Mouse (Mus musculus) gastrocnemius, postnatal 4 days (tissue): ENCODE measurements around the gene Tmem268. TPM values are rescaled to one million over a fixed set of nuclear protein-coding genes. Genes with fewer than 3 reads are reported as not detected.

ENCODE experiments used
- DNase-seq, 2 experiments: peaks; one replicate each; pipeline ENCODE4 v3.0.0; 2021 to 2022; ENCODE audit warnings: low spot score in 2 of 2, mixed read lengths in 2 of 2
- long read RNA-seq, 2 experiments: library from polyadenylated mRNA; stranded (forward); transcript quantifications; one replicate each; pipeline ENCODE4 v2.0.0; 2021
- total RNA-seq, 2 experiments: library from RNA; stranded (reverse); gene quantifications; 2 replicates each; pipeline ENCODE4 v1.2.3; 2021

The Tmem268 gene
- total RNA-seq: 1 to 10 TPM; 7.0 TPM
- long read RNA-seq, experiment 1, partial matches to known transcripts: 1 of 14 reads
- long read RNA-seq, experiment 1, other reads (novel, unspliced or antisense): 9 of 14 reads
- long read RNA-seq, experiment 2, transcript Tmem268-201 (10 exons, 3,765 nt): major isoform, 5 of 15 reads
- long read RNA-seq, experiment 2, partial matches to known transcripts: 2 of 15 reads
- long read RNA-seq, experiment 2, other reads (novel, unspliced or antisense): 8 of 15 reads

DNA sequence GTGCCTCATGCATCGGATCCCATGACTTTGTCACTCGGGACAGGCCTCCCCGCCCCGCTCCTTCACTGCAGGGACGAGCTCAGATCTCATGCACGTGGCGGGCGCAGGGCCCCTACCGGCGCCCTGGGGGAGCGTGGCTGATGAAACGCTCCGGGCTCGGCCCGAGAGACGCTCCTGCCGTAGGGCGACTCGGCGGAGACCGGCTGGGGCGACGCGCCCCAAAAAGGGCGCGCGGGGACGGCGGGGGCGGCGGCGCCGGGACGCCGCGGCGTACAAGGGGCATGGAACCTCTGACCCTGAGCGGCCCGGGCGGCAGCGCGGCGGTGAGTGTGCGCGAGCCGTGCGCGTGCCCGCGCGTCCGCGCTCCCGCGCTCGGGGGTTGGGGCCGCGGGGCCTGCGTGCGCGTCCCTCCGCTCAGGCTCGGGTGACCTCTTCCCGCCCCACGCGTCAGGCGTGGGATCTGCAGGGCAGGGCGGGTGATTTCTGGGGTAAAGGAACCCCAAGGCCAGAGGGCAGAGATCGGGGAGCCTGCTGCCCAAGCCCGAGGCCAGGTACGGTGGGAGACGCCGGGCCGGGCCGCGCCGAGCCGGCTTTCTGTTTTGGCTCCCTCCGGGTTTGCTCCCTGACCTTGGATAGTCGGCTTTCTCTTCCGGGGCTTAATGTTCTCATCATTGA, at the start of gene Tmem268:
Tmem268 (plus strand) TSS at position 375 of the 675 bp plus-strand sequence.
- DNase-seq: peak; percentile 71 to 83

DNA sequence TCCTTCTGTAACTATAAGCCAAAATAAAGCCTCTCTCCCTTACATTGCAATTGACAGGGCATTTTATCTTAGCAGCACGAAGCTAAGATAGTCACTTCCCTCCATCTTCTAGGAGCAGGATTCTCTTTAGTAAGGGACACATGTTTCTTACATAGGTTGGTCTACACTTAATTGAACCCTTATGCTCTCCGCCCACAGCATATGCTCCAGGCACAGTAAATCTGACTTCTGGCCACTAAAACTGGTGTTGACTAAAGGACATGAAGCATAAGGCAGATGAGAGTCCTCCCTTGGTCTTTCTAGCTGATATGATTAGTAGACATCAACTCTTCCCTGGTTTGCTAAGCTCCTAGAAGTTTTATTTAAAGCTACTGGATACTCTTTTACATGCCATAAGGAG, 45.7 kb upstream of the Tmem268 start:
- DNase-seq: no peak

DNA sequence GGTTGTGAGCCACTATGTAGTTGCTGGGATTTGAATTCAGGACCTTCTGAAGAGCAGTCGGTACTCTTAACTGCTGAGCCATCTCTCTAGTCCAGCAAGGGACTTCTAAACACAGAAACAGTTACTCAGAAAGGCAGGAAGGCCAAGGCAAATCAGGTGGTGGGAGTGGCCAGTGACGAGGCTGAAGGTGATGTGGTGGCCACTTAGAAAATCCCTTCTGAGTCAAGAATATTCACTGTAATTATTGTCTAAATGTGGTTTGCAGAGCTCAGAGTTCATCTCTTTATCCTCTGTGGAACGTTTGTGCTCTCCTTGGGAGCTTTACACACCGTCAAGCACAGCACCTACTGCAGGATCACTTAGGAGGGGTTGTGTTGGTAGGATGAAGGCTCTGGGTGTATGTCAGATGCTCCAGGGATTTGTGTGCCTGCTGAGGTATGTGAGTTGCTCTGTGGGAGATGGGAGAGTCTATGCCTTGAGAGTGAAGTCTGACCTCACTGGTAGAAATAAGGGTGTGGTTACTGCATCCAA, 44.1 kb upstream of the Tmem268 start:
- no peak for DNase-seq

DNA sequence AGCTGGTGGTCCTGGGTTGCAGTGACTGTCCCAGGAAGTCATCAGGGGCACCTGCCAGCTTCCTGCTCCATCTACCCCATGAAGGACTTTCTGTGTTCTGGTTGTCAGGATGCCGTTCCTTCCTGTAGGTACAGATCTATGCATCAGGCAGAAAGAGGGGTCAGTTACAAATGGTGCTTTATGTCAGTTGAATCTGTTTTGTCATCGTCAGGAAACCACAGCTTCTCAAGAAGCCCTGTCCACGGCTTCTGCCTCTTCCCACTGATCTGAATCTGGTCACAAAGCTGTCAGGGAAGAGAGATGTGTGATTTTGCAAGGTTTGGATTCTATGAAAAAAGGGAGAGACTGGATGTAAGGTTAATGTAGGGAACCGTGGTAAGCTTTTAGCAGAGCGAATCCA, 43.6 kb upstream of the Tmem268 start:
- DNase-seq: no peak

DNA sequence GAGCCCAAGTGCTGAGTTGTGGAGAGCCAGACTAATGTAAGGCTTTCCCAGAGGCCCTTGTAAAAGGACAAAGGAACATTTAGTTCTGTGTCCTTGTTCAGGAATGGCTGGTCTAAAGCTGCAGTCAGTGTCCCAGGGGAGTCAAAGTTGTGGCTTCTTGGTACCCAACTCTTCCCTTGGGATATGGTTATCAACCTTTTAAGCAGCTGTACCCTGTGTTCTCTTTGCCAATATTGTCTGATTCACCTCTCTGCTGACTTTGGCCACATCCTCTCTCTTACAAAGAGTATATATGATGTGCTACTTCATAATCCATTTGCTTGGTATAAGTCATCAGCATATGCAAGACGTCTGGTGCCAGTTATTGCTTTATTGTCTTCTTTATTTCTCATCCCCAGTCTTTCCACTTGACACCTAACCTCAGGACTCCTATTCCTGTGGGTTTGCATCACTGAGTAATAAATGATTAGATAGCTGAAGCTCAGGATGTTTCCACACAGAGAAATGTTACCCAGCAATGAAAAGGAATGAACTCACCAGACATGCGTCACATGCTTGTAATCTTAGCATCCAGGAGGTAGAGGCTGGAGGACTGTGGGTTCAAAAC, 36.7 kb upstream of the Tmem268 start:
- DNase-seq: no peak

DNA sequence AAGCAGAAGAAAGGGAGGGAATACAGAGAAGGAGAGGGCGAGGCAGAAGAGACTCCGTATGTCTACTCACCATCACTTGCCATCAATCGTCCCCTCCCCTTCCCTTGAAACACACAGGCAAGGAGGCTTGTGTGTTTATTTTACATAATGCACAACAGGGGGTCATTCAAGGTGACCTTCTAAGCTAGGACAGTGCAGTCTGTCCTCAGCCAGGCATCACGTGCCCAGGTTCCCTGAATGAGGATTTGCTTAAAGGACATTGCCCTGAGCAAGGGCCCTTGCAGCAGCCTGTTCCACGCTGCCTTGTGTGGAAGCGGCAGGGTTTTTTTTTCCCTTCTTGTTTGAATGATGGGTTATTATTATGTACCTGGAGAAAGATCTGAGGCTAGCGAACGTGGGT, 33.1 kb upstream of the Tmem268 start:
- DNase-seq: no peak

DNA sequence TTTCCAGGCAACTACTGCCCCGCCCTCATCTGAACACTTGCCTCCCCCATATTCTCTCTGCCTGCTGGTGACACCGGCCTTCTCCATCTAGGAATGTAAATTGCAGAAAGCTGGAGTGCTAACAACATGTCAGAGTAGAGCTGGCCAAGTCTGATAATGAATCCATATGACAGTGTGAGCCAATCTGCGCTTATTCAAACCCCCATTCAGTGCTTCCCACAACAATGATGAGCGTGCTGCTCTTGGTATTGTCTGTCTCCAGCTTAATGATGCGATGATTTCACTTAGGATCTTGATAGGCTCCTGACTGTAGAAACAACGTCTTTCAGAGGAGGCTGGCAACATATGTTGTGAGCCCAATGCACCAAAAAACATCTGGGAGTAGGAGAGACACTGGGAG, 29.6 kb upstream of the Tmem268 start:
- DNase-seq: no peak

DNA sequence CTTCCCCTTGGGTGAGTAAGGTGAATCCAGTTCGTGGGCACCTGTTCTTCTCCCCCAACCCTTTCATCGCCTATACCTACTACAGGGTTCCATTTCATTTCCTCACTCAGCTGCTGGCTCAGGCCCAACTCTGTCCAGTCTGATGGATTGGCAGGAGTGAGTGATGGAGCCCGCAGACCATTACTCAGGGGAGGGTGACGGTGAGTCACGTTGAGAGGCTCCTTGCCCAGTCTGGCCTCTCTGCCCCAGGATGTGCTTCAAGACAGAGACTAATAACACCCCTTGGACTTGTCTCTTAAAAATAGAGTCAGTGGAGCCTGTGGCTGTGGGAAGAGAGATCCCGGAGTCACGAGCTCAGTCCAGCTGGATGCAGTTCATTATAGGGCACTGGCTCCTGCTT, 28.2 kb upstream of the Tmem268 start:
- no peak for DNase-seq

DNA sequence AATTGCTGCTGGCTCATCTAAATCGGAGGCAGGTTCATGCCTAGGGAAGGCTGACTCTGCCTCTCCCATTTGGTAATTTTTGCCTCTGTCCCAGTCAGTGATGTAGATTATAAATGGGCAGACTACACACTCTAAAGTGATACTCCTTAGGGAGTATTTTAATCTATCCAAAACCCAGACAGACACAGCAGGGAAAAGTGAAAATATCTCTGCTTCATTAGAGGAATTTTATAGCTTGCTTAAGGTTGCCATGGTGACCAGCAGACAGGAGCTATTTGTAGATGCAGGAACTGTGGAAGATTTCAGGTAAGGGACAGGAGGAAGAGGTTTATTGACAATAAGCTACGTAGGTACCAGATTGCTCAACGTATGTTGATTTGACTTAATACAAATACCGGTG, 21.0 kb upstream of the Tmem268 start:
- no peak for DNase-seq

DNA sequence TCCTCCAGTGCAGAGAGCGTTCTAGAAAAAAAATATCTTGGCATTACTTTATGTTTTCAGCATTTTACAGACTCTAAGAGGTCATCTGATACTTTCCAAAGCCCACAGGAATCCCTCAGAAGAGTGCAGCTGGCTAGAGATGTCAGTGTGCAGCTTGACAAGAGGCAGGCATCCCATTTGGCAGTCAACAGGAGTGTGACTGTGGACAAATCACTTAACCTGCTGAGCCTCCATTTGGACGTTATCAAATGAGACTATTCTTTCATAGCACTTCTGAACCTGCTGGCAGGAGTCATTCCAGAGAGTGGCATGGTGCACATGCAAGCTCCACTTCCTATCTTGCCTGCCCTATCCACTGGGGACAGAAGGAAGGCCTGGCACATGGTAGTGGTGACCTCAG, 16.4 kb upstream of the Tmem268 start:
- peak in 1 of 2 experiments; percentile 34 for DNase-seq

DNA sequence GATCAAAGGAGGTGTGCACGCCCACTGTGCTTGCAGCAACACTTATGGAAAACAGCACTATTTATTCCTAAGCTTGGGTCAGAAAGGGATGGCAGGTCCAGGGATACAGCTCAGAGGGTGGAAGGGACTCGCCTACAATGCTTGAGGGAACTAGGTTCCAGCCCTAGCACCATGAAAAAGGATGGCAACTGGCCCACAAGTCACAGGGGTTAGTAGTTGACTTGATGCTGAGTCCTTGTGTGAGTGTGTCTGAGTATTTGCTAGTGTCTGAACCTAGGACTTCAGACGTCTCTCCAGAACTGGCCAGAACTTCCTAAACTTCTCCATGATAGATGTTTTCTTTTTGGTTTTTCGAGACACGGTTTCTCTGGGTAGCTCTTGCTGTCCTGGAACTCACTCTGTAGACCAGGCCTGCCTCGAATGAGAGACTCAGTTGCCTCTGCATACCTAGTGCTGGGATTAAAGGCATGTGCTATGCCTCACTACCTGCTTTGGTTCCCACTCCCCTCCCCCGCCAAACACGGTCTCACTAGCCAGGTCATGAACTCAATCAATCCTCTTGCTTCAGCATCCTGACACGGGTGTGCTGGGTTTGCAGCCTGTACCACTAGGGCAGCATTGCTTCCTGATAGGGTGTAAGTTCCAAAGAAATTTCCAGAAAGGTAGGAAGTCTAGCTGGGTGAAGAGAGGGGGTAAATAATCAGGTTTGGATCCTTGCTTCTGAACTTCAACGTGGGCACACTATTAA, 14.7 kb upstream of the Tmem268 start:
- no peak for DNase-seq

DNA sequence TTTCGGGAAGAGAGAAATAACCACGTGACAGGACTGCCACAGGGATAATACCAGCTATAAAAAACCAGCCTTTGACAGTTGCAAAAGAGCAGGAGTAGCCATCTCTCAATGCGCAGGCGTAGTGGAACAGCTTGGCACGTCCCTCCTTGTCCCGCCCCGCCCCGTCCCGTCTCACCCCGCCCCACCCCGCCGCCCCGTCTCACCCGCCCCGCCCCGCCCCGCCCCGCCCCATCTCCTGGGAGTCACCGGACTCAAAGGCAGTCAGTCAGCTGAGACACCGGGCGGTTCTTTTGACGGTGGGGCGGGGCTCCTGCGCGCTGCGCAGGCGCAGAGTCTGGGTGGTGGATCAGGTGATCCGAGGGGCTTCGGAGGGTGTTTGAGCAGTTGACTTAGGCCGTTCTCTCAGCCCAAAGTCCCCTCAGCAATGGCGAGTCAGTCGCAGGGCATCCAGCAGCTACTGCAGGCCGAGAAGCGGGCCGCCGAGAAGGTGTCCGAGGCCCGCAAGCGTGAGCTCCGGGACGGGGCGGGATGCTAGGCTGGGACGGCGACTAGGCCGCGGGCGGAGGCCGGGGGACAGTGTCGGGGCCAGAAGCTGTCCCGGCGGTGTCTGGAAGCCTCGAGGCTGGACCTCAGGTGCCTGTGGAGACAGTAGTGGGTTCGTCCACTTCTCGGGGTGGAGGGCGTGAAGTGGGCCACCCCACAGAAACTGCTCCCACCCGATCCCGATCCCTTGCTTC, 13.9 kb upstream of the Tmem268 start, which contains the start of gene Atp6v1g1:
Atp6v1g1 (plus strand) TSS at position 279 of the 737 bp plus-strand sequence.
- DNase-seq: peak; percentile 88 to 94

DNA sequence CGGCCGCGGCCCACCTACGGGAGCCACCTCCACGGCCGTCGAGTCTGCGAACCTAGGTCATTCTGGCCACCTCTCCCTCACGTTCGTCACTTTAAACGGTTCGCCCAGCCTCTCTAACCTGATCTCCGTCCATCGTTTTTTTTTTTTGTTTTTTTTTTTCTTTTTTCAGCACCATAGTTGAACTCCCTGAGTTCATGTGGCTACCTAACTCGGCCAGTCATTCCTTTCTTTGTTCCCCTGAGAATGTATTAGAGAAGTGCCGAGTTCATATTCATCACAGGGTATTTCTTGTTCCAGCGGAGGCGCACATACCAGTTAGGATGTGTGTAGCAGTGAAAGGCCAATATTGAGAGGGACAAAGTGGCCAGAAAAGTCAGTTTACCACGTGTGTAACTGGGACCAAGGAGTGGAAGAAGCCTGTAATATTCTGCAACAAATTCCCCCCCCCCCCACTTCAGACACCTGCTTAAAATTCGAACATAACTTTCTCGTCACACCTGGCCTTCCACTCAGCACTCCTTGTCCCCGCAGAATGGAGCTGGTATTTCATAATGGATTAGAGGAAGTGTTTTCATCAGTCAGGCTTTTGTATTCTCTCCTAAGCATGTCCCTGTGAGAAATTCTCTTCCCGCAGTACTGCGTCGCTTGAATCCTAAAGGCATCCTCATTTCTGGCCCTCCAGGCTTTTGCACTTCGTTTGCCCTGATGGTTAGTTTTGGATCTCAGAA, 13.2 kb upstream of the Tmem268 start:
- no peak for DNase-seq

DNA sequence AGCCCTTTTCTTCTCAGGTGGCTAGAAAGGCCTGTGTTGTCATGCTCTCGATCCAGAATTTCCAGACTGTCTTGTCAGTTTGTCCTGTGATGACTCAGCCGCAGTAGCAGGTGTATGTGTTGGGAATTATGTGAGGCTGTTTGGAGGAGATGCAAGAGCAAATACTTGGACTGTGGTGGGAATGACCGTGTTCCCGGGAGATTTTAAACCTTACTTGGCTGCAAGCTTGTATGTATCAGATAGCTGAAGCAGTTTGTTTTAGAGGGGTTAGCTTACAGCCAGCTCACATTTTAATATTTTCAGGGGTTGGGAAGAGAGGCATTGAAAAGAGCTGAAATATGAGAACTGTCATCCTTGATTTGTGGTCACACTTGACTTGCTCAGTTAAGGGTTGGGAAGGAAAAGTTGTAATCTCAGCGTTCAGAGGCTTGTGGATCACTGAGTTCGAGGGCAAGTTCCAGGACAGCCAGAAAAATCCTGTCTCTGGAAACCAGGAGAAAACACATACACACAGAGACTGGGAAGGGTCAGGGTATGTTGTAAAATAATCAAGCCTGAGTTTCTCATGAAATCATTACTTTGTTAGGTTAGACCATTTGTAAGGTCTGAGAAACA, 12.0 kb upstream of the Tmem268 start:
- DNase-seq: no peak

DNA sequence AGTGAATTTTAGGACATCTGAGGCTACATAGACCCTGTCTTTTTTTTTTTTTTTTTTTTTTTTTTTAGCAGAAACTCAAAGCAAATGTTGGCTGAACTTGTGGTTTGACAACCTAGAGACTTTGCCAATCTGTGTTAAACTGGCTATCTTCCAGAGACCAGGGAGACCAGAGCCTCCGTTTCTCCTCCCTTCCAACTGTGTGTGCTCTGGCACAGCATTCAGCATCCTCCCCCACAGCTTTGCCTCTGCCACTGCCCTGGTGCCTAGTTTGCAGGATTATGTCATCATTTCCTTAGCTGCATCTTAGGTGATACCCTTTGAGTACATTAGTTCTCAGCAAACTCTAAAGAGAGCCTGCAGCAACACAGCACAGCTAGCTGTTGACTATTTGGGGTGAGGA, 10.8 kb upstream of the Tmem268 start:
- DNase-seq: no peak

DNA sequence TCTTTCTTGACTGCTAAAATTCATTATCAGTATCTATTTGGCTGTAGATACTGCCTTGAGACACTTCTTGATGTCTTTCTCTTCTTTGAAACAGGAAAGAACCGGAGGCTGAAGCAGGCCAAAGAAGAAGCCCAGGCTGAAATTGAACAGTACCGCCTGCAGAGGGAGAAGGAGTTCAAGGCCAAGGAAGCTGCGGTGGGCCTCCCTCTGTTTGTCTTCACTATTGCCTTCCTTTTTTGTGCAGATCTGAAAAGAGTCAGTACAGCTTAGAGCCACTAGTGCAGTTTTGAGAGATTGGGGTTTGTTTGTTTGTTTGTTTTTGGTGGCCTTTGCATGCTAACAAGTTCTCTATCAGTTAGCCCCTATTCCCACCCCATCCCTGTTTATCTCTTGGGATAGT, 10.1 kb upstream of the Tmem268 start:
- no peak for DNase-seq

DNA sequence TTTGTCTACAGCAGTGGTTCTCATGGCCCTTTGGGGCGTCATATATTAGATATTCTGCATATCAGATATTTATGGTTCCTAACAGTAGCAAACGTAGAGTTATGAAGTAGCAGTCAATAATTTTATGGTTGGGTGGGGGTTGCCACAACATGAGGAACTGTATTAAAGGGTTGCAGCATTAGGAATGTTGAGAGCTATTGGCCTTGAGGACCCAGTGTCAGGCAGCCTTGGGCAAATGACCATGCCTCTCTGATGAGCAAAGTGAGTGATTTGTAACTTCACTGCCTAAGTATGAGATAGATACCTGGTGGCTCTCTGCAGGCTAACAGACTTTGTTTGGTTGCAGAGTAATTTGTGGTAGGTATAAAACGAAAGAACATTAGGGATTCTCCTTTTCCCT, 7.7 kb upstream of the Tmem268 start:
- DNase-seq: no peak

DNA sequence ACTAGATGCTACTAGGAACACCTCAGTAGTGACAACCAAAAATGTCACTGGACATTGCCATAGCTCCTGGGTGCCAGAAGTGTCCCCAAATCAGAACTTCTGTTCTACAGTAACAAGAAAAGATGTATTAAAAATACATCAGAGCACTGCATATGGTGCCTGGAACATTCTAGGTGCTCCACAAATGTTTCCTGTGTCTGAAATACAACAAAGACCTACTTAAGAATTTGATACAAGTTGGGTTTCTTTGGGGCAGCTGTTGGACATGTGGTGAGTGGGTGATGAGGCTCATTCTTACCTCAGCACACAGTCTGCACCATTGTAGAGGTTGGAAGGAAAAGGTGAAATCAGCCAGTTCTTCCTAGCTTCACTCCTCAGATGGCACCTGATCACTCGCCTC, 5.7 kb upstream of the Tmem268 start:
- no peak for DNase-seq

DNA sequence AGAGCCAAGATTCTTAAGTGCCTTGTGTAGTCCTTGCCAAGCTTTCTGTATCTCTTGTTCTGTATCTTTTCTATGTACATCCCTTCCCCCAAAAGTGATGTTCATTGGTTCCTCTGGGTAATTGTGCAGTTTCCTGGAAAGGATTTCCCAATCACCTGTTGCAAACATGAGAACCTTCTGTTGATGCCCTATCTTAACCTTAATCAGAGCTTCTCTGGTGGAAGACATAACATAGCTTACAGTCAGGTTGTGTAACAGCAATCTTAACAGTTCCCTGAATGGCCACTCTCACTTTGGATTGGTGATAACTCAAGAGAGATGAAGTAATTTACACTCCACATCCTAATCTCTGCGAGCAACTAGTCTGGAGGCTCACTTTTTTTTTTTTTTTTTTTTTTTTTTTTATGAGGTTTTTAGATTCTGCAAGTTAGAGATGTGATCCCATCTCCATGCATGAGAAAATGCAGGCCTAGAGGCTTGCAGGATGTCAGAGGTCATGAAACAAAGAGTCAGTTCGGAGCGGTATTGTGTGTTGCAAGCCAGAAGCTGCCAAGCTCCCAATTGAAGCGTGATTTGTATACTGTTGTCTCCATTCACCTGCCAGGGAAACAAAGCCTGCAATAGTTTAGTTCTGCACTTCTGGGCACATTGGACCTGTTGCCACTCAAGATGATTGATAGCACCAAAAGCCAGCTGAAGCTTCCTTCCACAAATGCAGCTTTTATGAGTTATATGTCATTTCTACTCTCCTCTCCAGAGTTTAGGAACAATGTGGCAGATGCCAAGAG, 4.6 kb upstream of the Tmem268 start:
- DNase-seq: no peak
